ENCODE assay signal across 10 mouse cellular contexts in genomic region chr11:60130516-60130915, GRCm38 (mm10). TPM values are rescaled to one million over a fixed set of nuclear protein-coding genes. Genes with fewer than 3 reads are reported as not detected.
DNase-seq lines count a peak whose midpoint lies in the region; ATAC-seq and TF ChIP-seq lines count a peak whose summit lies in the region.
"Had no signal": no experiment of that assay in that cellular context is flagged by ENCODE, and none has a peak within 500 bp of the region (broad histone marks: within the 10 kb centered on the region; RNA-seq: fewer than 3 reads in every experiment).

No protein-coding gene starts in this region.

- peaks cover 61% of the 10 kb centered on the region for H3K4me1 ChIP-seq in hindbrain, embryonic 10.5 days (replicated peaks)
- peaks cover 5% of the 10 kb centered on the region; the same call in 1 of the 2 replicates for H3K4me1 ChIP-seq in hindbrain, embryonic 14.5 days (replicated peaks; ENCODE audit: control insufficient read depth, insufficient read depth, low read length)
- peaks cover 5% of the 10 kb centered on the region; the same call in 1 of the 2 replicates for H3K4me1 ChIP-seq in spleen, adult 2 months (ENCODE audit: control insufficient read depth, insufficient read depth, insufficient read length)
- H3K4me1 ChIP-seq in megakaryocyte, embryonic 14.5 days: peaks cover 100% of the 10 kb centered on the region

- ATAC-seq in hindbrain, embryonic 14.5 days (ENCODE audit: low FRiP score): no peak

- WGBS in hindbrain, embryonic 10.5 days: 69% methylated on average over 6 of the region's 6 CpGs
- WGBS in hindbrain, embryonic 14.5 days: 80% methylated on average over 6 of the region's 6 CpGs
- 23% methylated on average over 6 of the region's 6 CpGs for WGBS in spleen, adult 2 months

- no peak overlapping the region for H3K4me2 ChIP-seq in hindbrain, embryonic 14.5 days (replicated peaks)
- H3K4me2 ChIP-seq: liver, embryonic 15.5 days; neural tube, embryonic 15.5 days had no signal

- no peak overlapping the region for H3K4me3 ChIP-seq in hindbrain, embryonic 10.5 days
- H3K4me3 ChIP-seq in hindbrain, embryonic 14.5 days (replicated peaks; ENCODE audit: low read length): no peak overlapping the region
- H3K4me3 ChIP-seq in spleen, adult 2 months (ENCODE audit: extremely low read depth, insufficient read depth, insufficient read length): no peak overlapping the region
- H3K4me3 ChIP-seq in megakaryocyte, embryonic 14.5 days (replicated peaks): peak overlapping the region; percentile 79
- H3K4me3 ChIP-seq: liver, embryonic 15.5 days; neural tube, embryonic 15.5 days had no signal

- peak overlapping the region; percentile 1; the same call in 1 of the 2 replicates for H3K27ac ChIP-seq in hindbrain, embryonic 10.5 days
- H3K27ac ChIP-seq in hindbrain, embryonic 14.5 days: no peak overlapping the region
- H3K27ac ChIP-seq in spleen, adult 2 months (ENCODE audit: insufficient read depth, low read length): peak overlapping the region; percentile 69
- H3K27ac ChIP-seq: liver, embryonic 15.5 days; neural tube, embryonic 15.5 days had no signal

- no peaks in the 10 kb centered on the region for H3K27me3 ChIP-seq in hindbrain, embryonic 10.5 days (ENCODE audit: insufficient read depth, poor library complexity, severe bottlenecking)
- no peaks in the 10 kb centered on the region for H3K27me3 ChIP-seq in hindbrain, embryonic 14.5 days (ENCODE audit: control insufficient read depth, insufficient read depth, low read length)
- H3K27me3 ChIP-seq in spleen, adult 2 months (ENCODE audit: control insufficient read depth, insufficient read depth, low read length): no peaks in the 10 kb centered on the region
- H3K27me3 ChIP-seq in megakaryocyte, embryonic 14.5 days (replicated peaks): no peaks in the 10 kb centered on the region
- H3K27me3 ChIP-seq: liver, embryonic 15.5 days; neural tube, embryonic 15.5 days had no signal

- no peak for DNase-seq in hindbrain, embryonic 10.5 days (ENCODE audit: low spot score)
- no peak for DNase-seq in hindbrain, embryonic 14.5 days (ENCODE audit: low spot score)
- DNase-seq in spleen, adult 2 months (ENCODE audit: low read depth in 1 of 2, low spot score in 2 of 2): peak in 1 of 2 experiments; percentile 34
- no peak for DNase-seq in spleen, adult 12 weeks (ENCODE audit: low spot score)
- DNase-seq in thymus, postnatal 4 days: peak; percentile 74
- DNase-seq in yolk sac, embryonic 10.5 days (ENCODE audit: low spot score): no peak
- DNase-seq in adrenal gland, adult 18-20 months (ENCODE audit: low spot score in 2 of 2): no peak

- no peak overlapping the region for H3K9ac ChIP-seq in hindbrain, embryonic 14.5 days
- H3K9ac ChIP-seq: liver, embryonic 15.5 days; neural tube, embryonic 15.5 days had no signal

- no peak for TF ChIP-seq POLR2A in spleen, adult 2 months (IDR thresholded peaks at IDR 0.05; ENCODE audit: low read depth, low read length)

- H3K9me3 ChIP-seq in hindbrain, embryonic 10.5 days: no peaks in the 10 kb centered on the region
- no peaks in the 10 kb centered on the region for H3K9me3 ChIP-seq in hindbrain, embryonic 14.5 days (ENCODE audit: control insufficient read depth, low read length)
- no peaks in the 10 kb centered on the region for H3K9me3 ChIP-seq in megakaryocyte, embryonic 14.5 days
- H3K9me3 ChIP-seq: liver, embryonic 15.5 days; neural tube, embryonic 15.5 days had no signal

- no peak for TF ChIP-seq CTCF in spleen, adult 2 months (IDR thresholded peaks at IDR 0.05; ENCODE audit: extremely low read depth, insufficient read depth, insufficient read length, insufficient replicate concordance)

- H3K36me3 ChIP-seq in hindbrain, embryonic 10.5 days: no peaks in the 10 kb centered on the region; the same call in 1 of the 2 replicates
- no peaks in the 10 kb centered on the region for H3K36me3 ChIP-seq in hindbrain, embryonic 14.5 days (replicated peaks; ENCODE audit: control insufficient read depth, insufficient read depth)
- H3K36me3 ChIP-seq in spleen, adult 2 months (ENCODE audit: control insufficient read depth, insufficient read depth, low read length): no peaks in the 10 kb centered on the region
- peaks cover 19% of the 10 kb centered on the region for H3K36me3 ChIP-seq in megakaryocyte, embryonic 14.5 days (replicated peaks; ENCODE audit: low read length)
- H3K36me3 ChIP-seq: liver, embryonic 15.5 days; neural tube, embryonic 15.5 days had no signal

RNA-seq across cellular contexts. Expression of gene Rai1, which starts 25.7 kb away (rescaled TPM):
- polyA plus RNA-seq in hindbrain, embryonic 10.5 days (2016; fragmentation: Nextera tagmentation; extraction: Ambion mirVana): 25.3 and 31.0 TPM in 2 replicates
- polyA plus RNA-seq in hindbrain, embryonic 14.5 days (2014; fragmentation: Nextera tagmentation; extraction: Ambion mirVana): 34.1 and 39.1 TPM in 2 replicates
- polyA plus RNA-seq in spleen, adult 2 months (2012; rRNA removed): 36.0 and 45.9 TPM in 2 replicates
- 46.9 and 62.9 TPM in 2 replicates for polyA plus RNA-seq in megakaryocyte, embryonic 14.5 days (2012; ENCODE audit: insufficient read depth, low replicate concordance)
- 10 to 100 TPM; 35.2 to 42.3 TPM for total RNA-seq in adrenal gland, adult 18-20 months (2021)
